ENCODE assay signal across 9 mouse cellular contexts in the genomic region with DNA sequence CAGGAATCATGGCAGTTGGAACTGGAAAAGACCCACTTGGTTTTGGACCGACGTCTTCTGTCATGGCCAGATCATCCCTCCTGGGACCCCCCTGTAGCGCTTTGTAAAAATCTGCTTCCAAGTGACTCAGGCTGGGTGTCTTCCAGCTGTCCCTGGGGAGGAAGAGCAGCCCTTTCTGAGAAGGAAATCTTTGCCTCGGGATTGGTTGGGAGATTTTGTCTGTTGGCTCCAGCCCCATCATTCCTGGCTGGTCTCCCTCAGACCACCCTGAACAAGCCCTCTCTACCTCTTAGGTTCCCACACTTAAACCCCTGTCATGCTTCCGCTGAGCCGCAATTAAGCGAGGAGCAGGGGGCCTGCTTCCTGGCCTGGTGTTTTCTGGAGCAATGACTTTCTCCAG.
DNase-seq lines count a peak whose midpoint lies in the region; ATAC-seq and TF ChIP-seq lines count a peak whose summit lies in the region.
"Had no signal": no experiment of that assay in that cellular context is flagged by ENCODE, and none has a peak within 500 bp of the region (broad histone marks: within the 10 kb centered on the region; RNA-seq: fewer than 3 reads in every experiment).

No protein-coding gene starts in this region.

- H3K27ac ChIP-seq in liver, adult 2 months (replicated peaks; ENCODE audit: insufficient read depth, low read depth, low read length): peak overlapping the region; percentile 38; the same call in 1 of the 2 replicates
- no peak overlapping the region for H3K27ac ChIP-seq in liver, embryonic 12.5 days
- H3K27ac ChIP-seq in gastrocnemius, adult 2 months: peak overlapping the region; percentile 53
- peak overlapping the region; percentile 49 for H3K27ac ChIP-seq in heart, embryonic 16.5 days (ENCODE audit: low read length)
- H3K27ac ChIP-seq in limb, embryonic 14.5 days (replicated peaks; ENCODE audit: low read depth, low read length): peak overlapping the region; percentile 33; the same call in 1 of the 2 replicates
- H3K27ac ChIP-seq: left cerebral cortex, adult 2 months had no signal

- H3K4me3 ChIP-seq in liver, adult 2 months (ENCODE audit: insufficient read depth, low read depth, low read length): no peak overlapping the region
- H3K4me3 ChIP-seq in liver, embryonic 12.5 days: no peak overlapping the region
- no peak overlapping the region for H3K4me3 ChIP-seq in gastrocnemius, adult 2 months
- H3K4me3 ChIP-seq in heart, embryonic 16.5 days (ENCODE audit: low read length): no peak overlapping the region
- H3K4me3 ChIP-seq in limb, embryonic 14.5 days (replicated peaks; ENCODE audit: low read length): no peak overlapping the region
- H3K4me3 ChIP-seq: left cerebral cortex, adult 2 months had no signal

- no peaks in the 10 kb centered on the region for H3K27me3 ChIP-seq in liver, adult 2 months (ENCODE audit: control insufficient read depth, insufficient read depth, low read length)
- no peaks in the 10 kb centered on the region for H3K27me3 ChIP-seq in liver, embryonic 12.5 days (replicated peaks)
- H3K27me3 ChIP-seq in heart, embryonic 16.5 days (ENCODE audit: control insufficient read depth, insufficient read depth, low read length): no peaks in the 10 kb centered on the region
- no peaks in the 10 kb centered on the region for H3K27me3 ChIP-seq in limb, embryonic 14.5 days (ENCODE audit: control insufficient read depth, insufficient read depth, low read length)

- no peak for ATAC-seq in liver, embryonic 12.5 days
- peak; percentile 38 for ATAC-seq in heart, embryonic 16.5 days (replicated peaks; ENCODE audit: extremely low read depth, insufficient read depth, low FRiP score)
- peak; percentile 81 for ATAC-seq in limb, embryonic 14.5 days (ENCODE audit: low FRiP score, low read depth)
- no peak for ATAC-seq in monocyte, adult 5-6 weeks (replicated peaks; ENCODE audit: insufficient number of reproducible peaks, low FRiP score, low TSS enrichment, poor library complexity, severe bottlenecking)

- no peaks in the 10 kb centered on the region for H3K36me3 ChIP-seq in liver, adult 2 months (ENCODE audit: control insufficient read depth, insufficient read depth, low read length)
- H3K36me3 ChIP-seq in liver, embryonic 12.5 days: no peaks in the 10 kb centered on the region
- no peaks in the 10 kb centered on the region for H3K36me3 ChIP-seq in heart, embryonic 16.5 days (ENCODE audit: control insufficient read depth, insufficient read depth)
- H3K36me3 ChIP-seq in limb, embryonic 14.5 days (ENCODE audit: control insufficient read depth, insufficient read depth, low read length): 0 out of 2 replicates have a peak, but pooled peaks cover 3% of the 10 kb centered on the region

- no peak for DNase-seq in liver, adult 2 months (ENCODE audit: extremely low read depth, low read depth, low spot score)
- DNase-seq in gastrocnemius, adult 2 months: peak; percentile 74
- DNase-seq in limb, embryonic 14.5 days (ENCODE audit: low spot score): peak; percentile 64
- DNase-seq in cerebellum, adult 9-11 months: no peak
- no peak for DNase-seq in adrenal gland, postnatal 25 days

- no peak overlapping the region for H3K9ac ChIP-seq in liver, adult 2 months (ENCODE audit: low read depth, low read length)
- H3K9ac ChIP-seq in liver, embryonic 12.5 days: no peak overlapping the region
- no peak overlapping the region for H3K9ac ChIP-seq in heart, embryonic 16.5 days (ENCODE audit: low read length)
- no peak overlapping the region for H3K9ac ChIP-seq in limb, embryonic 14.5 days (ENCODE audit: low read depth, low read length, severe bottlenecking)

- intact Hi-C loops in gastrocnemius, adult 2 months (cut with DNase I): no loop called here

- TF ChIP-seq CTCF in liver, adult 2 months (IDR thresholded peaks at IDR 0.05; ENCODE audit: low read depth, low read length): no peak
- TF ChIP-seq CTCF in gastrocnemius, adult 2 months (IDR thresholded peaks at IDR 0.05): no peak

- no peaks in the 10 kb centered on the region for H3K9me3 ChIP-seq in liver, embryonic 12.5 days (replicated peaks)
- H3K9me3 ChIP-seq in heart, embryonic 16.5 days (replicated peaks; ENCODE audit: control insufficient read depth, low read length): no peaks in the 10 kb centered on the region
- no peaks in the 10 kb centered on the region for H3K9me3 ChIP-seq in limb, embryonic 14.5 days (ENCODE audit: control insufficient read depth, low read length)

- no peak overlapping the region for H3K4me2 ChIP-seq in liver, embryonic 12.5 days
- no peak overlapping the region for H3K4me2 ChIP-seq in heart, embryonic 16.5 days (ENCODE audit: low read depth, low read length)
- H3K4me2 ChIP-seq in limb, embryonic 14.5 days (replicated peaks; ENCODE audit: low read depth, low read length, severe bottlenecking): 0 out of 2 replicates have a peak overlapping the region, but pooled peaks have one; percentile 1

- WGBS in liver, adult 2 months: 83% methylated on average over 7 of the region's 7 CpGs
- WGBS in liver, embryonic 12.5 days (ENCODE audit: insufficient replicate concordance): 59% methylated on average over 7 of the region's 7 CpGs
- 52% methylated on average over 7 of the region's 7 CpGs for WGBS in heart, embryonic 16.5 days
- WGBS in limb, embryonic 14.5 days: 32% methylated on average over 7 of the region's 7 CpGs

- H3K79me2 ChIP-seq in liver, adult 2 months (ENCODE audit: control insufficient read depth, insufficient read depth, low read length): no peaks in the 10 kb centered on the region

- H3K4me1 ChIP-seq in liver, adult 2 months (ENCODE audit: control insufficient read depth, insufficient read depth, low read length): peaks cover 4% of the 10 kb centered on the region; the same call in 1 of the 2 replicates
- peaks cover 16% of the 10 kb centered on the region; the same call in 1 of the 2 replicates for H3K4me1 ChIP-seq in liver, embryonic 12.5 days
- H3K4me1 ChIP-seq in heart, embryonic 16.5 days (ENCODE audit: control insufficient read depth, insufficient read depth, low read length): peaks cover 27% of the 10 kb centered on the region
- H3K4me1 ChIP-seq in limb, embryonic 14.5 days (ENCODE audit: control insufficient read depth, insufficient read depth, low read length): peaks cover 64% of the 10 kb centered on the region

- no peak for TF ChIP-seq POLR2A in liver, adult 2 months (IDR thresholded peaks at IDR 0.05; ENCODE audit: extremely low read depth, insufficient read depth, low read length)
- TF ChIP-seq POLR2A in limb, embryonic 14.5 days (IDR thresholded peaks at IDR 0.05; ENCODE audit: borderline replicate concordance, extremely low read depth, insufficient read depth, insufficient read length): no peak

Comparison
In these comparisons a context has a peak if more than half of its experiments do, and no peak if none do; other contexts are left out.
1. DNase-seq: peak in gastrocnemius, adult 2 months (single experiment) and limb, embryonic 14.5 days (single experiment); none in liver, adult 2 months (single experiment), cerebellum, adult 9-11 months (single experiment) and adrenal gland, postnatal 25 days (single experiment).
2. ATAC-seq: peak in heart, embryonic 16.5 days (single experiment) and limb, embryonic 14.5 days (single experiment); none in liver, embryonic 12.5 days (single experiment) and monocyte, adult 5-6 weeks (single experiment).